8 mouse cellular contexts compared by ENCODE assay signal in the genomic region with DNA sequence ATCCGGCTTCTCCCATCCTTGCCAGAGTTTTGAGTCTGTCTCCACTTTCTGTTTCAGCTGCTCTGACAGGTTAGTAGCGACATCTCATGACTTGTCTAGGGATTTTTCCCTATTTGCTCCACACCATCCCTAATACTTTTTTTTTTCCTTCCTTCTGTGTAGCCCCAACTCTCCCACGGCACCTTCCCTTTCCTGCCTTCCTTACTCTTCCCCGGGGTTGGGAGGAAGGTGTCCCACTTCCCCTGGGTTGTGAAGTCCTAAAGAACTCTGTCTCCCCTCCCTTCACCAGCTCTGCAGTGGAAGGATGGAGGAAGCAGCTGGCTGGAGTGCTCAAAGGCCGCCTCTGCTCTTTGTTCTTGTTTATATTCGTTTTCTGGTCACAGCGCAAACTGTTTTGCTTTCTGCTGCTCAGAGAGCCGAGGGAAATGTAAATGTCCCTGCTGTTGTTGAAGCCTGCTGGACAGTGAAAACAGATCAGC.
DNase-seq lines count a peak whose midpoint lies in the region; ATAC-seq and TF ChIP-seq lines count a peak whose summit lies in the region.

No protein-coding gene starts in this region.

- no peaks in the 10 kb centered on the region for H3K9me3 ChIP-seq in embryonic facial prominence, embryonic 13.5 days
- no peaks in the 10 kb centered on the region for H3K9me3 ChIP-seq in hindbrain, postnatal 0 days (ENCODE audit: low read length)
- H3K9me3 ChIP-seq in lung, embryonic 14.5 days (ENCODE audit: low read depth, low read length): no peaks in the 10 kb centered on the region
- no peaks in the 10 kb centered on the region for H3K9me3 ChIP-seq in stomach, embryonic 14.5 days (ENCODE audit: control insufficient read depth, low read depth, low read length)

- no peak overlapping the region for H3K9ac ChIP-seq in embryonic facial prominence, embryonic 13.5 days
- H3K9ac ChIP-seq in hindbrain, postnatal 0 days (replicated peaks; ENCODE audit: low read length): no peak overlapping the region
- no peak overlapping the region for H3K9ac ChIP-seq in lung, embryonic 14.5 days
- no peak overlapping the region for H3K9ac ChIP-seq in stomach, embryonic 14.5 days (replicated peaks; ENCODE audit: low read depth, low read length)

- H3K27ac ChIP-seq in layer of hippocampus, adult 2 months: peak overlapping the region; percentile 58
- peak overlapping the region; percentile 12 for H3K27ac ChIP-seq in embryonic facial prominence, embryonic 13.5 days
- peak overlapping the region; percentile 76 for H3K27ac ChIP-seq in hindbrain, postnatal 0 days
- H3K27ac ChIP-seq in lung, embryonic 14.5 days (ENCODE audit: low read depth): peak overlapping the region; percentile 90
- H3K27ac ChIP-seq in stomach, embryonic 14.5 days (ENCODE audit: low read length): peak overlapping the region; percentile 84; the same call in 1 of the 2 replicates

- H3K4me1 ChIP-seq in embryonic facial prominence, embryonic 13.5 days: peaks cover 47% of the 10 kb centered on the region
- H3K4me1 ChIP-seq in hindbrain, postnatal 0 days (ENCODE audit: insufficient read depth, low read length): peaks cover 9% of the 10 kb centered on the region; the same call in 1 of the 2 replicates
- peaks cover 50% of the 10 kb centered on the region for H3K4me1 ChIP-seq in lung, embryonic 14.5 days (ENCODE audit: insufficient read depth)
- peaks cover 21% of the 10 kb centered on the region for H3K4me1 ChIP-seq in stomach, embryonic 14.5 days (ENCODE audit: control insufficient read depth, insufficient read depth, low read length)

- WGBS in embryonic facial prominence, embryonic 13.5 days: 25% methylated on average over 8 of the region's 8 CpGs
- WGBS in hindbrain, postnatal 0 days: 13% methylated on average over 8 of the region's 8 CpGs
- 10% methylated on average over 8 of the region's 8 CpGs for WGBS in lung, embryonic 14.5 days
- WGBS in stomach, embryonic 14.5 days: 6% methylated on average over 8 of the region's 8 CpGs

- TF ChIP-seq CTCF in layer of hippocampus, adult 2 months (conservative IDR thresholded peaks at IDR 0.05): peak; percentile 78
- peak; percentile 68 for TF ChIP-seq CTCF in hindbrain, postnatal 0 days (IDR thresholded peaks at IDR 0.05; ENCODE audit: low read depth)
- TF ChIP-seq CTCF in lung, embryonic 14.5 days (IDR thresholded peaks at IDR 0.05; ENCODE audit: low read depth): peak; percentile 56; the same call in 1 of the 2 replicates

- H3K4me3 ChIP-seq in layer of hippocampus, adult 2 months: peak overlapping the region; percentile 17; the same call in 1 of the 2 replicates
- no peak overlapping the region for H3K4me3 ChIP-seq in embryonic facial prominence, embryonic 13.5 days
- H3K4me3 ChIP-seq in hindbrain, postnatal 0 days (ENCODE audit: low read length): no peak overlapping the region
- H3K4me3 ChIP-seq in lung, embryonic 14.5 days (ENCODE audit: low read depth, low read length): no peak overlapping the region
- H3K4me3 ChIP-seq in stomach, embryonic 14.5 days (ENCODE audit: low read depth, low read length): no peak overlapping the region

- no peak for ATAC-seq in embryonic facial prominence, embryonic 13.5 days (ENCODE audit: insufficient number of reproducible peaks, insufficient read depth, low FRiP score, low TSS enrichment, low read depth)
- peak; percentile 79 for ATAC-seq in hindbrain, postnatal 0 days
- peak; percentile 62 for ATAC-seq in lung, embryonic 14.5 days (ENCODE audit: insufficient read depth)
- peak; percentile 29; the same call in 1 of the 2 replicates for ATAC-seq in stomach, embryonic 14.5 days (ENCODE audit: insufficient number of reproducible peaks, insufficient read depth, low FRiP score, low read depth)

- no peaks in the 10 kb centered on the region for H3K27me3 ChIP-seq in embryonic facial prominence, embryonic 13.5 days
- no peaks in the 10 kb centered on the region for H3K27me3 ChIP-seq in hindbrain, postnatal 0 days (ENCODE audit: insufficient read depth, low read length)
- H3K27me3 ChIP-seq in lung, embryonic 14.5 days (ENCODE audit: insufficient read depth, low read length): no peaks in the 10 kb centered on the region
- H3K27me3 ChIP-seq in stomach, embryonic 14.5 days (ENCODE audit: control insufficient read depth, insufficient read depth, low read length): no peaks in the 10 kb centered on the region

- H3K4me2 ChIP-seq in embryonic facial prominence, embryonic 13.5 days: peak overlapping the region; percentile 7; the same call in 1 of the 2 replicates
- peak overlapping the region; percentile 28 for H3K4me2 ChIP-seq in hindbrain, postnatal 0 days (ENCODE audit: low read depth, low read length)
- H3K4me2 ChIP-seq in lung, embryonic 14.5 days: peak overlapping the region; percentile 44
- no peak overlapping the region; the same call in 1 of the 2 replicates for H3K4me2 ChIP-seq in stomach, embryonic 14.5 days (replicated peaks; ENCODE audit: low read depth, low read length)

- peak in 1 of 2 experiments; percentile 13 for DNase-seq in layer of hippocampus, adult 2 months (ENCODE audit: low spot score in 2 of 2)
- DNase-seq in layer of hippocampus, adult 9-10 months (ENCODE audit: low spot score): no peak
- DNase-seq in hindbrain, postnatal 0 days (ENCODE audit: low spot score): peak; percentile 76
- DNase-seq in lung, embryonic 14.5 days: peak; percentile 89
- no peak for DNase-seq in spleen, postnatal 10 days (ENCODE audit: low spot score in 2 of 2)
- no peak for DNase-seq in thymus, postnatal 10 days (ENCODE audit: low spot score in 2 of 2)

- H3K36me3 ChIP-seq in embryonic facial prominence, embryonic 13.5 days: no peaks in the 10 kb centered on the region
- H3K36me3 ChIP-seq in hindbrain, postnatal 0 days (ENCODE audit: insufficient read depth, low read length): no peaks in the 10 kb centered on the region
- no peaks in the 10 kb centered on the region for H3K36me3 ChIP-seq in lung, embryonic 14.5 days (ENCODE audit: insufficient read depth)
- H3K36me3 ChIP-seq in stomach, embryonic 14.5 days (ENCODE audit: control insufficient read depth, insufficient read depth, low read length): no peaks in the 10 kb centered on the region

Comparison
In these comparisons a context has a peak if more than half of its experiments do, and no peak if none do; other contexts are left out.
1. DNase-seq: peak in hindbrain, postnatal 0 days (single experiment) and lung, embryonic 14.5 days (single experiment); none in layer of hippocampus, adult 9-10 months (single experiment), spleen, postnatal 10 days (0 of 2) and thymus, postnatal 10 days (0 of 2).
2. H3K27ac ChIP-seq: peak in every context shown above with its lines; median percentile 90 in lung, embryonic 14.5 days; 84 in stomach, embryonic 14.5 days; 76 in hindbrain, postnatal 0 days; 58 in layer of hippocampus, adult 2 months; 12 in embryonic facial prominence, embryonic 13.5 days.
3. Peak in every context shown above with its lines, with median percentiles within 50 percentile points of each other: CTCF ChIP-seq.